Mouse (Mus musculus): ENCODE measurements around the gene Ndc1.

DNA sequence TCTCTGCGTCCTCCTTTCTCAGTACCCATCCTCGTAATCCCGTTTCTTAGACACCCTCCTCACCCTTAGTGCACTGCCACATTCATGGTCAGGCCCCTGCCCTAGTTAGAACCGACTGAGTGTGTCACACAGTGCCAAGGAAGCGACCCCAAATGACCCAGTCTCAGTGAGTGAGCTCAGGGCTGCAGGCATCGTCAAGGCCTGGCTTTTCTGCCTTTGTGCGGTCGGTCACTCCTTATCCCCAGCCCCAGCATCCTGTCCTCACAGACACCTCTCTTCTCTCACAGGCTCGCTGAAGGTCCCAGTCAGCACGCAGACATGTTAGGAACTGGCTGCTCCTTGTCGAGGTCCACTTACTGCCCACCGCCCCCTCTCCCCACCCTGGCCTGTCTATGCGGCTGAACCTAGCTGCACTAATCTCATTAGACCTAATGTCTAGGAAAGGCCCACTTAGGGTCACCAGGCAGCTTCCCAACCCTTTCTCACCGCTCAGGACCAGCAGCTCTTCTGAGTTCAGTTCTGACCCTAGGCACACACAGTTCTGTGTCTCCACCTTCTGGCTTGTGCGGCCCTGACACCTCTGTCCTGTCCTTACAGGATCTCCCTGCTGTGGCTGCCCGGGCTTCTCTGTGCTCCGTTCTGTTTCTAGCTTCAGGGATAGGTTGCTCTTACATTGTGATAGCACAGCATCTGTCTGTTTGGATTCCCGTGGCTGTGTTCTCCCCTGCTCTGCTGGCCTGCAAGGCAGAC, 84.9 kb downstream of the Ndc1 start:
- TF ChIP-seq CTCF (IDR thresholded peaks at IDR 0.05; ENCODE audit: low read depth) = no peak; the same call in 1 of the 2 replicates
- TF ChIP-seq EP300 (IDR thresholded peaks at IDR 0.05; ENCODE audit: low read depth) = no peak

All from liver, embryonic 14.5 days (tissue).